Mouse (Mus musculus) spleen, adult 12 weeks (tissue): ENCODE results near the gene Zdhhc17.
A peak's percentile ranks its signal among the peaks of the same experiment; 100 is the strongest.

Source experiments
- DNase-seq: peaks from one replicate; pipeline ENCODE4 v3.0.0; 2022; ENCODE audit warnings: low spot score

The Zdhhc17 gene

GRCm38 (mm10) chr10:111009641-111010479 is at the start of gene Zdhhc17:
Gene Zdhhc17 (minus strand): TSS chr10:111010140.
- DNase-seq, result peak; percentile 86

DNA sequence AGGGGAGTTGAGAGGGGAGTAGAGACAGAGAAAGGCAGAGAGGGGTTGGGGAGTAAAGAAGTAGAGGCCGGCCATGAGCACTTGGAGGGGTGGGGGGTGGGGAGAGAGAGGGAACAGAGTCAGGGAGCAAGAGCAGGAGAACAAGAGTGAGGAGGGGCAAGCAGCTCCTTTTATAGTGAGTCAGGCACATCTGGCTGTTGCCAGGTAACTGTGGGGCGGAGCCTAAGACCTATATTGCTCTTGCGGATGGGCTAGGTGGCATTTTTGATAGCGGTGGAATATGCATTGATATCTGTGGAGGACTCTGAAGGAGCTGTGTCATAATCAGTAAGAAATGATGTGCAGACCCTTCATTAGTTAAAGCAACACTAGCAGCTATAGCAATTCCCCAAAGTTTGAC is 45.8 kb upstream of the Zdhhc17 start:
- no peak for DNase-seq

DNA sequence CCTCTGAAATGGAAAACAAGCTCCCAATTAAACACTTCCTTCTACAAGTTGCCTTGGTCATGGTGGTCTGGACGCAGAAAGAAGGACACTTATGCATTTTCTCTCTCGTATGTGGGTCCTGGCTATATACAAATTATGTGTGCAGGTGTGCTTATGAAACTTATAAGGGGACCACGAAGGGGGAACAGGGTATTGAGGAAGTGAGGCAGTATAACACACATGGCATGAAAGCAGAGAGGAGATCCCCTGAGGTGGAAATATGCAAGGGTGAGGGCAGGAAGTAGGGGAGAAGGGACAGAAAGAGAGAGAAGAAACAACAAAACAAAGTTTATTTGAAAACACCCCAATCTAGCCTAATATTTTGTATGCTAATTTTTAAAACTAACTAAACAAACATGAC is 41.7 kb upstream of the Zdhhc17 start:
- DNase-seq, result no peak

- no peak for DNase-seq
Measured at GRCm38 (mm10) chr10:111050511-111050910, 40.6 kb upstream of the Zdhhc17 start.

DNA sequence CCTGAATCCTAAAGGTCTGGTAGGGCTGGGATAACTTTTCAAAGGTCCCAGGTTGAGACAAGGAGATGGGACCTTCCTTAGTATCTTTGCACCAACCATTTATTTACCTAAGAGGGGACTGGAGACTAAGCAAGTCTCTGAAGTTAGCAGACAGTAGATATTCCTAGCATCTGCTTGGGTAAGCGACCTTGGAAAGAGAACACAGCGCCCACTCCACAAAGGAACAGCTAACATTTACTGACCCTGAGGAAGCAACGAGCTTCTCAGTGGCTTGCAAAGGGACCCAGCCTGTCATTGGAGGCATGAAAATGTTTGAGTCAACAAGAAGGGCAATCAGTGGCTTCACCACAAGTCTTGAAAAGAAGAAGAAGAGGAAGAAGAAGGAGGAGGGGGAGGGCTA is 40.1 kb upstream of the Zdhhc17 start:
- no peak for DNase-seq

- DNase-seq, result no peak
Measured at GRCm38 (mm10) chr10:111047895-111048294, 38.0 kb upstream of the Zdhhc17 start.

DNA sequence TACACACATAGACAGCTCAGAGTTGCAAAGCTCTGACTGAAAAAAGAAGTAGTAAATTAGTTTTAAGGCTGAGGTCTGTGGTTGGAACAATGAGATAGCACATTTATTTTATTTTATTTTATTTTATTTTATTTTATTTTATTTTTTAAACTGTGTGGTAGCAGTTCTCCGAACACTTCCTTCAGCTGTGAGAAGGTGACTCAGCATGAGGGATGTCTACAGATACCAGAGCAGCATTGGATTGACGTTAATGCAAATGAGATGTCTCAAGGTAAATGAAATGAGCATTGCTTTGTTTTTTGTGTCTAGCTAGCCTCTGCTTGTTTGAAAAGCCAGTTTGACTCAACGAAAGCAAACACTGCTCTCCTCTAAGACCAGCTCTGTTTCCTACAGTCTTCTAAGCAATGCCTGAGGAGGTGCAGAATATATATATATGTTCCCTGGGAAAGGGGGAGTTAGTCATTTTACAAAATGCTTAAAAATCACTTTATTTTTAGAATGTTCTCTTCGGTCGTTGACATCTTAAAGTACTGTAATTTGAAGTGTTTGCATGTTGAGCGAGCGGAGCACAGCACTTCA is 30.2 kb upstream of the Zdhhc17 start:
- no peak for DNase-seq

- DNase-seq, result no peak
Measured at GRCm38 (mm10) chr10:111036851-111037250, 26.9 kb upstream of the Zdhhc17 start.

GRCm38 (mm10) chr10:111035134-111035533 is 25.2 kb upstream of the Zdhhc17 start:
- DNase-seq, result no peak

DNA sequence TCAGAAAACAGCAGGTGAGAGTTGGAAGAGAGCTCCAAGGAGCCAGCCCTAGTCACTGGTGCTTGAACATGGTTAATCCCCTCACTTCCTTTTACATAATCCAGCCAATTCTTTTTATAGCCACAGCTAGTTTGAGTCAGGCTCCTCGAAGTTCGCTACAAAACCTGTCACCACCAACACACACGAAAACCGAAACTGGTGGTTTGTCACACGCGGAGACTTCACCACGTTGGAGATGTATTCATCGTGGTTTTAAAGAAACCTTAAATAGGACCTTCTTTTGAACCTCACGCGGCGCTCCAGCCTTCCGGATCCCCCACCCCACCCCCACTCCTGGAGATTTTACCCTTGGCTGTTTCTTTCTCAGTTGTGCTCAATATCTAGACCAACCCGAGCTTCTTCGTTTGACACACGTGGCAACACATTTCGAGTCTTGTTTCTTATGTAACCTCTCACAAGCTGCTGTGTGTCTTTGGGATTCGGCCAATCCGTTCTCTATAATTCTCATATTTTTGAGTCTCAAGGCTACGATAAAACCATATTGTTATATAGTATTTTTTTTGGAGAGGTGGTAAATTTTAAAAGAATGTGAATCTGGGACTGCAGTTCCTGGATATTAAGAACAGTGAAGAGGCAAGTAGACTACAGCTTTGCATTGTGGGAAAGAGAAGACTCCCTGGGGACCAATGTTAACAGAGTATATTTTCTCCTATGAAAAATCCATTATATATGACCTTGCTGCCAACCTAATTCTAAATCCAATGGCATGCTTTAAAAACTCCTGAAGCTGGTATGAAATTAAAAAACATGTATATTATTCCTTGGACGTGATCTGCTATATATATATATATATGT is 21.8 kb upstream of the Zdhhc17 start:
- DNase-seq, result no peak

DNA sequence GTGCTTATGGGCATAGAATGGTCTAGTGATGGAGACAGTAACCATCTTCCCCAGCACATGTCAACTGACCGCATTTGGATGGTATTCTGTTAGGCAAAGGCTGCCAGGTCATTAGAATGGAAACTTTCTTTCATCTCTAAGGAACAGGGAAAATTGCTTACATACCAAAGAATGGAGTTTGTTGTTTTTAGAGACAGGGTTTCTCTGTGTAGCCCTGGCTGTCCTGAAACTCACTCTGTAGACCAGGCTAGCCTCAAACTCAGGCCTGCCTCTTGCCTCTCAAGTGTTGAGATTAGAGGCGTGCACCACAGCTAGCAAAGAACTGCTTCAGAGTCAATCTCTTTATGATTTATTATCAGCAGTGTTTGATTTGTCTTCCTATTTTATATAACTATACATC is 20.9 kb upstream of the Zdhhc17 start:
- DNase-seq, result no peak

DNA sequence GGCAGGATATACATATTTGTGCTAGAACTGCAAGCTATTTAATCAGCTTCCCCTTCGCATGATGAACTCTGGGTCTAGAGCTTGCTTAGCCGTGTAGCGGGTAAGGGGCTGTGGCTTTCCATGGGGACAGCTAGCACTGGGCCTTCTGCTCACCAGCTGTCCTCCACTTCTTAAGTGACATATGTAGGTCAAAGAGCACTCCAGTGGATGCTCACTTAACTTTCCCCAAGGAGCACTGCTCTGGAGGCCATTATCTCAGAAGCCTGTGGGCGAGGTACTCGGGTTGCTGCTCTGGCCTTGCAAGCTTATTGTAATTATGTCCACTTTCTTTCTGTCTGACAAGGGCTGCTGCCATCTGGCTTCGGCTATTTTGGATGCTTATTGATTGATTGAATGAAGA is 16.2 kb upstream of the Zdhhc17 start:
- no peak for DNase-seq

DNA sequence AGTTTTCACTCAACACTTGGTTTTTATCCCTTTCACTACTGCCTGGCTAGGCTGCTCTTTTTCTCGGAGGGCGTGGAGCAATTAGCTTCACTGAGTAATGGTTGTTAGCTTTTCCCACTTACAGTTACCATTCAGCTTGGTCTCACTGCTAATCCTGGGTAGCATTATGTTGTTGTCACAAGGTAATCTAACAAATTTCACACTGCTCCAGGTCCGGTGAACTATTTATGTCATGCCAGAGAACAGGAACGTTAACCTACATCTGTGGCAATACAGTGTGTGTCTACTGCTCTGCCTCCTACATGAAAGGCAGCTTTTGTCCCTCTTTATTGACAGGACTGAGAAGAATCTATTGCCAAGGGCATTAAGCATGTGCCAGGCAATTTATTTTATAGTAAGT is 14.8 kb upstream of the Zdhhc17 start:
- DNase-seq, result no peak

- no peak for DNase-seq
Measured at GRCm38 (mm10) chr10:111014476-111014875, 4.5 kb upstream of the Zdhhc17 start.

DNA sequence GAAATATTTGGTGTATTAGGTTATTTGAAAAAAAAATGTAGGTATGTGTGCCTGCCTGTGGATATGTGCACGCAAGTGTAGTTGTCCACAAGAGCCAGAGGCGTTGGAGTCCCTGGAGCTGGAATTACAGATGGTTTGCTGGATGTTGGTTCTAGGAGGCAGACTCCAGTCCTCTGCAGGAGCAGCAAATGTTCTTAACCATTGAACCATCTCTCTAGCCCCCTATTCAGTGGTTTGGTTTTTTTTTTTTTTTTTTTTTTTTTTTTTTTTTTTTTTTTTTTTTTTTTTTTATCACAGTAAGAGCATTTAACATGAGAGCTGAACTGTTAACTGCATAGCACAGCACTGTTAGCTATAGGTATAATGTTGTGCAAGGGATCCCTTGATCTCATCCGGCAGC is 3.3 kb upstream of the Zdhhc17 start:
- DNase-seq, result no peak

GRCm38 (mm10) chr10:111012496-111013038 is 2.6 kb upstream of the Zdhhc17 start:
- DNase-seq, result no peak

GRCm38 (mm10) chr10:111011226-111011765 is 1.4 kb upstream of the Zdhhc17 start:
- DNase-seq, result no peak

DNA sequence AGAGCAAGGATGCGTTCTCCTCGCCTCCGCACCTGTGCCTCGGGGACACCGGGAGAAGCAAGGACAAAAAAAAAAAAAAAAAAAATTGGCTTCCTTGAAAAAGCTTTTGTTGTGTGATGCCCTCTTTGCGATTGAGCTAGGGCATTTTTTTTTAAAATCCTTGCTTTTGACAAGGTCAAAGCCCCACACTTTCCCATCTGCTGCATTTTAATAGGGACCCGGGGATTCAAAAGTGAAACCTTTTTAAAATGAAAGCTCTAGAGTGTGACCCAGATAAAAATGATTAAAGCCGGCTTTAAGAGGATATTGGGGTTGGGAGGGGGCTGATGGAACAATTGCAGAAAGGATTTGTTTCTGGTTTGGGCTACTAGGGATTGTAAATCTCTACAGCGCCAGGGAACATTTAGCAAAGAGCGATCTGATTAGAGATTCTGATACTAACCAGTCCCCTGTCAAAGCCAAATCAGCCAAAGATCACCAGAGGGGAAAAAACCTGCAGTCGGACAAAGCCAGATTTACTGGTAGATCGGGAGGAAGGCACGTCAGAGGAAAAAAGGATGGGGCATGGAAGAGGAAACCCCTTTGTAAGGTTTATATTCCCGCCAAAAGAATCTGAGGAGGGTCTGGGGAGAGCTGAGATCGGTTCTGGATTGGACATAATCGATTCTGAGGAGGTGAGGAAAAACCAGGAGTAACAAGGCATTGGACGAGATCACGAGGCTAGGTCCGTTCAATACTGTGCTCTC is 713 bp upstream of the Zdhhc17 start:
- no peak for DNase-seq

GRCm38 (mm10) chr10:111009113-111009640 is 763 bp downstream of the Zdhhc17 start:
- DNase-seq, result no peak

DNA sequence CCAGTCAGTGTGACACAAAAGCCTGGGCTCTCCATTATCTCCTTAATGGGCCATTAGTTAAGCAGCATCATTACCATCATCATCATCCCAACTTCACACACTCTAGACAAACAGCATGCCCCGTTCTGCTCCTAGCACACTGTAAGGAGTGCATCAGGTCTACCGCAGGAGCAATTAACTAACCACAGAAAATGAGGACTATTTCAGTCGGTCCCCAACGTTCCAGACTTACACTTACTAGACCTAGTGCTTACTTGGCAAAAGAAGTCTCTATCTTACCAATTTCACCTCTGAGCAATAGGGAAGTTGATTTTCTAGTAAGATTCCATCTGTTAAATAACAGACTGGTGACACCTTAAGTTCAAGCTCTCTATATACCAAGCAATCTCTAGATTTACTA is 2.3 kb downstream of the Zdhhc17 start:
- DNase-seq, result no peak
